Mouse (Mus musculus) ES-CJ7 (cell line): ENCODE measurements around the gene Slc22a14.
"Not testable (repeated sequence)": the region's sequence is repeated elsewhere in the genome, so short reads cannot be mapped to it uniquely, and the experiment has no call there.

ENCODE experiments used
- DNase-seq: peaks from one replicate; pipeline ENCODE4 v3.0.0; 2011; ENCODE audit warnings: low read depth, low spot score

The Slc22a14 gene

DNA sequence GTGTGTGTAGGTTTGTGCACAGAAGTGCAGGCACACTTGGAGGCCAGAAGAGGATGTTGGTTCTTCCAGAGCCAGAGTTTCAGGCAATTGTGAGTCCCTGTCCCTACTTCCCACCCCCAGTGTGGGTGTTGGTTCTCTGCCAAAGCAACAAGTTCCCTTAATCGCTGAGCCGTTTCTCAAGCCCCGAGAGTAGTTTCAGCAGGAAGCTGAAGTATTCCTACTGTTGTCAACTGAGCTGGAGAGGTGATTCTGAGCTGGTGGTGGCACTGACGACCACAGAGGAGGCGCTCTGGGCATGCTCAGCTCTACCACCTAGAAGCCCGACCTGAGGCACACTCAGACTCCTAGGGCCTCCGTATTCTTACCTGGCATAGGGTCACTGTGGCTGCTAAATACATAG is at the start of gene Slc22a14:
Gene Slc22a14 (minus strand): TSS at position 270 of the 400 bp plus-strand sequence.
- DNase-seq = no peak

DNA sequence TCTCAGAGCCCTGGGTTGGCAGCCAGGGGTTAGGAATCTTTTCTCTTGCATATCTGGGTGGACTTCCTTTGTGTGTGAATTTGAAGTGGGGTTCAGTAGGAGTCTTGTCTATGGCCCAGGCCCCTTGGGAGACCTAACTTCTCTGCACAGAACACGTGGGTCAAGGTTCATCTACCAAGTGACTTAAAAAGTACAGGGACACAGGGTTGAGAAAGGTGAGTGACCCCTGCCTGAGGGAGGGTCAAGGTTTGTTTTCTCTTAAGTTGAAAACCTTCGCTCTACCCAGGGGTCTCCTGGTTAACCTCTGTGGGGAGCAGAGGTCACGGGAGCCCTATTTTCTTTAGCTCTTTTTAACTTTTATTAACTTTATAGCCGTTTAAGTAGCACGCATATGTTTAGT is 44.5 kb upstream of the Slc22a14 start:
- no peak for DNase-seq

DNA sequence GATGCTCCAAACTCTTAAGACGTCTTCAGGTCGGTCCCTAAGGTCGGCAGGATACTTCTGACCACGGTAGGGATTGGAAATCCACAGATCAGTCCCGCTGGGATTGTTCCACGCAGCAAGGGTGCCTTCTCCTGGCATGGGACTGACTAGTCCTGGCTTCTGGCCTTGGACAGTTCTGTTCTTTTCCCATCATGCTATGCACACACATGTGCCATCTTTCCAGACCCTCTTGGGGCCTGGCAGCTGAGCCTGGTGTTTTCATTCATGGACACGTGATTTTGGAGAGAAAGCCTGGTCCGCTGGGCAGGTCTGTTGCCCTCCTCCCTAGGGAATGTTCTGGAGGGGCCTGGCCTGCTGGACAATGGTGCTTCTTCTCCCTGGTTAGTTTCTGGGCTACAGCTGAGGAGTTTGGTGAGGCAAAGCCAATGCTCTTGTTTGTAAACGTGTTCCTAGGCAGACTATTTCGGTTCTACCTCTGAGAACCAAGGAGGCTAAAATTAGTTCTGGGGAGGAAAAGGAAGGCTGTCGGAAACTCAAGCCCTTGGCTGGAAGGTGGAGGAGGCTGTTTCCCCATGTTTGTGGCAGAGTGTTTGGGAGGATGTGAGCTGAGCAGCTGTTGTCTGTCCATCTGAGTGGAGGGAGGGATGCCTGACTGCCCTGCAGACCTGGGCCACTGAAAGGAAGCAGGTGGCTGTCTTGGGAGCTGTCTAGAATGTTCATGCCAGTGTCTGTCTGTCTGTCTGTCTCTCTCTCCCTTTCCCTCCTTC is 43.7 kb upstream of the Slc22a14 start:
- no peak for DNase-seq

DNA sequence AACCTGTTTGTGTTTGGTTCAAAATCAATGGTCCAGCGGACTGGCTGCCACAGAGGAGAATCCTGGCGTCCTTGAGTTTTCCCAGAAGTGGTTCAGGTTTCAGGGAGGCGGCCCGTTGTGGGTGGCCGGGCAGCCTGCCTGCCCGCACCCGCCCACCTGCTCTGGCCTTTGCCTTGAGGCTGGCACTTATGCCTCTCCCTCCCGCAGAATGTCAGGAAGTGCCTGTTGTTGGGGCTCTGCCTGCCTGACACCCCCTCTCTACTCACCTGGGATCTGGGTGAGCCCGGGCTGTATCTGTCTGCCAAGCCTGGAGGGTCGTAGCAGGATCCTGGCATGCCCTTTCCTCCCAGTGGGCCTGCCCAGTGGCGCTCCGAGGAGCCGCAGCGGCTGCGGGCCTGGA is 42.5 kb upstream of the Slc22a14 start:
- no peak for DNase-seq

DNA sequence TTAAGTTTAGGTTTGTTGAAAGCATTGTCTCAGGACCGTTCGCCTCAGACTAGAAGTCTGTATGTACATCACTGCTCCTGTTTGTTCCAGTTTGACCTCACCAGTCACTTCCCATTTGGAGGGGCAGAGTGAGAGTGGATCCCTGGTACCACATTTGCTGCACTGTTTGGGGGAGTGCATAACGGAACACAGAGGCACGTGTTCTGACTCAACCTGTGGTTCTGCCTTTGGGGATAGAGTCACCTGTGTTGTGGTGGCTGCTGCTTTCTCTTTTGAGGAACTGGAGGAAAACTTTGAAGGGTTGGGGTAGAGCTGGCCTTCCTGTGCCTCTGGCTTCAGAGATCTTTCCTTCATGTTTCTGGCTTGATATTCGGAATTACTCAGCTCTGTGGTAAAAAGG is 38.7 kb upstream of the Slc22a14 start:
- DNase-seq = no peak

DNA sequence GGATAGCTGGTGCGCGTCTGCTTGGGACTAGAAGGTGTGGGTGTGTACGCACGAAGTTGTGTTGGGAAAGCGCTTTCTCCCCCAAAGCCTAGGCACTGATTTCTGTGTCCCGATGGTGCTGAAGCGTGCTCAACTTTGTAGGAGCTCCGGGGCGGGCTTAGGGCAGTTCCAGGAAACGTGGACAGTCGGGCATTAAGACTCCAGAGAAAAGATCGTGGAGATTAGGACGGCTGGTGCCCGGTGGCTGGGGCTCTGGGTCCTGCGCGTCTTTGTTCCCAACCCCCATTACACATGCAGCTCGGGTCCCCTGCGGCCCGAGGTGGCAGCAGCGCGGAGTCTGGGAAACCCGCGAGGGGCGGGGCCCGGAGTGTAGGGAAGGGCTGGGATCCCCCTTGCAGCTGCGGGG is 37.9 kb upstream of the Slc22a14 start:
- no peak for DNase-seq

DNA sequence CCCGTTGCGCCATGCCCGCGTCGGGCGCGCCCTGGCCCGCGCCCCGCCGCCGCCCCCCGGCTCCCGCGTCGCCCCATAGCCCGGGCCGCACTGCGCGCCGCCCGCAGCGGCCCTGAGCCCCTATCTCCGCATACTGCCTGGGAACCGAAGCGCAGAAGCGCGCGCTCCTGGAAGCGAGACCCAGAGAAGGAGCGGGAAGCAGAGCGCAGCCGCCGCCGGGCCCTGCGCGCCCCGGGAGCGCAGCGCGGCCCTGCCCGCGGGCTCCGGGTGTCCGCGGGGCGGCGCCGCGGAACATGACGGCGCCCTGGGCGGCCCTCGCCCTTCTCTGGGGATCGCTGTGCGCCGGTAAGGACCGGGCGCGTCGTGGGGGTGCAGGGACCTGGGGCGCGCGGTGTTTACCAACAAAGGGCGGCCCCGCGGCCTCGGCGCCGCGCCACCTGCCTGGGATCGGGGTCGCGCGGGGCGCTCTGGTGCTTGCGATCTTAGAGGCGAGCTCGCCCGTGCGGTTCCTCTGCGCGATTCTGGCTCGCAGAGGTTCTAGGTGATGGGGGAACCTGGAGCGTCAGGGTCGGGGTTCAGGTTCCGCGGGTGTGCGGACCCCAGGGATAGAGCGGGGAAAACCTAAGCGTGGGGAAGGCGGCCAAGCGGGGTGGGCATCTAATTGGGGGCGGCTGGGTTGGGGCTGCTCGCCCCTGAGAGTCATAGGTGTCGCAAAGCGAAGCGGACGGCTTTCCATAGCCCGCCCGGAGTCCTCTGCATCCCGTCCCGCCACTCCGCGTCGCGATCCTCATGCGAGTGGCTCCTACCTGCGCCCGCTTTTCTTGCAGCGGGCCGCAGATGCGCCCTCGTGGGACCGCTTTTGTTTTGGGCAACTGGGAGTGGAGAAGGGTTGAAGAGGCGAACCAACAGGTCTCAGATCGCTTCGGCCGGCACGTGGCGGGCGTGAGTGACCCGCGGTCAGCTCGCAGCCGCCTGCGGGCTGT is 37.2 kb upstream of the Slc22a14 start:
- DNase-seq = no peak

DNA sequence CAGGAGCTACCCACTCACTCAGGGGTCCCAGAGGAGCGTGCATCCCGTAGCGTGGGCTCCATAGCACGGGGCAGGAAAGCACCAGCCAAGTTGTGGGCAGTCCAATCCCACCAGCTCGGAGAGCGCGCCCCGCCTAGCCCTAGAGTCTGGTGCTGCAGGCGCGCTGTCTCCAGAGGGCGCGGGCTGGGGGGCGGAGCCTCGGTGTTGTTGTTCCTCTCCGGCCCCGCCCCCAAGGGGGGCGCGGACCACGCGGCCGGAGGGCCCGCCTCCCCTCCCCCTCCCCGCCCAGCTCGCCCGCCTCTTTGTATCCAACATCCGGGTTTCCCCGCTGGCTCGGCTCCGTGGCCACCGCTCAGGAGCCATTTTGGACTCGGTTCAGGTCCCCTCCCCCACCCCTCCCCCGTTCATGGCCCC is 36.5 kb upstream of the Slc22a14 start, which contains the start of gene Acvr2b:
Gene Acvr2b (plus strand): TSS at position 318 of the 414 bp plus-strand sequence.
- peak; percentile 94 for DNase-seq

DNA sequence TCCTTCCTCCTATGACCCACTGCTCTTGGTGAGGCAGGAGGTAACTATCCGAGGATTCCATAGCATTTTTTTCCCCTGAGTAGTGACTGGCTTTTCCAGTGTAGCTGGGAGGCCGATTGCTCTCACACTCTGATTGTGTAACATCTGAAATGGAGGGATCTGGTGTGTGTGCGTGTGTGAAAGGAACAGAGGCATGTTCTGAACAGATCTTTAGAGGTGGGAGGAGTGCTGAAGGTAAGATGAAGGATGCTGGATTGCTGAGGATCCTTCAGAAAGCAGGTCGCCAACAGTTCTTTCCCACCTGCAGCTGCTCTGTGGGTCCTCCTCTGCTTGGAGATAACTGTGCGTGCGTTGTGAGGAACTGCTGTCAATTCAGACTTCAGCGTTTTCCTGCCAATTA is 36.0 kb upstream of the Slc22a14 start:
- DNase-seq = no peak

DNA sequence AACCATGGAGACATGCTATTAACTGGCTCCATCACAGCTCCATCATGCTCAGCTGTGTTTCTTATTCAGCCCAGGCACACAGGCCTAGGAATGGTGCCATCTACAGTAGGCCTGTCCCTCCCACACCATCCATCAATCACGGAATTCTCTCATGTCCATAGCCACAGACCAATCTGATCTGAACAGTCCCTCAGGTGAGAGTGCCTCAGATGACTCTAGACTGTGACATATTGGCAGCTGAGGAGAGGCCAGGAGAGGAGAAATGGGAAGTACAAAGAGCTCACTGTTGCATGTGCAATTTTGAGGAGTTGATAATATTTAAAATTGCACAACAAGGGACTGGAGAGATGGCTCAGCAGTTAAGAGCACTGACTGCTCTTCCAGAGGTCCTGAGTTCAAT is 29.5 kb upstream of the Slc22a14 start:
- DNase-seq = no peak

DNA sequence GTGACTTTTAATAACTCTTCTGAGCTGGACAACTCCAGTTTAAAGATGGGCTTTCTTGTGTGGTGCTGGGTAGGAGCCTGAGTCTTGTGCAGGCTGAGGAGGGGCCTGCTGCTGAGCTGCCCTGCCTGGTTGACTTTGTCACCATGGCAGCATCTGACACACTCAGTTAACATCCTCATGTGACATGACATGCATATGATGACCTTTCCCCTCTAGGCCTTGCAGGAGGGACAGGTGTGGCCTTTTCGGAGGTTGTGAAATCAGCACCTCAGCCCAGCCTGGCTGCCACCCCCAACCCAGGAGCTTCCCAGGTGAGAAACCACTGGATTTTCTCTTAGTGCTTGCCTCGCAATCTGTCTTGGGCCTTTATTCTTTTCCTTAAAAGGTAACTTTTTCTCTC is 24.9 kb upstream of the Slc22a14 start:
- DNase-seq = no peak

DNA sequence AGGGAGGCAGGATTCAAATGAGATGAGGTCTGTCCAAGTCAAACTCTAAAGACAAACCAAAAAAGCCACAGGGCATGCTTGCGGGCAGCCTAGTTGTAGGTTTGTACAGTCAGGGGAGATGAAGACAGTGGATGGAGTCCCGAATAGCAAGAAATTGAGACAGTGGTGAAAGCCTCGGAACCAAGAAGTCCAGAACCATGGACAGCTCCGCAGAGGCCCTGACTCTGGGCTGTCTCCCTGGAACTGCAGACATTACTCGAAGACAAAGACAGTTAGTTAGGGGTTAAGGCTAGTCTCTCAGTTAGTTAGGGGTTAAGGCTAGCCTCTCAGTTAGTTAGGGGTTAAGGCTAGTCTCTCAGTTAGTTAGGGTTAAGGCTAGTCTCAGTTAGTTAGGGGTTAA is 23.6 kb upstream of the Slc22a14 start:
- peak; percentile 51 for DNase-seq

DNA sequence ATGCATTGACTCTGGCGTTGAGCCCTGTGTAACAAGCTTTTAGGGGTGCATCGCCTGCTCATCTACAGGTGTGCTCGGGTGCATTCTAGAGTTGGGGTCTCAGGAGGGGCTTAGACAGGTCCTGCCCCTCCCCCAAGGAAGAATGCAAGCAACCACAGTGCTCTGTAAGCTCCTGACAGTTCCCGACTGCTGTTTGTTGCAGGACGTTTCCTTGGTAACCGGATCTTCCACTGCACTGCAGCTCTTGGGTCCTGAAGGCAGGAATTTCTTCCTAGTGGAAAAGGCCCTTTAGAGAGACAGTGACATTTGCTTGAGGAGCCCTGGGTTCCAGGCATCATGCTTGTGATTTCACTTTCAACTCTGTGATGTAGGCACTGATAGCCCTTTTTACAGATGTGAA is 17.2 kb upstream of the Slc22a14 start:
- DNase-seq = no peak

DNA sequence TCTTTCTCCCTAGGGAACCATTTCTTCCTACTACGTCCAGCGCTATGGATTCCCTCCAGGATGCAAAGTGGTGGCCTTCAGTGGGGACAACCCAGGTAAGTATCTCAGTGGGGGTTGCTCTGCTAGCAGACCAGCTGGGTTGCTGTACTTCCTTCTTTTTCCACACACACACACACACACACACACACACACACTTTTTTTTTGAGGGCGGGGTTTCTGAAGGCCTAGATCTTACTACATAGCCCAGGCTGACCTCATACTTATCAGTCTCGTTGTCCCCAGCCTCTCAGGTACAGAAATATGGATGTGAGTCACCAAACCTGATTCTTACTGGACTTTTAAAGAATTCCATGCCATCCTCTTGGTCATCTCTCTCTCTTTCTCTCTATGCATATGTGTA is 12.9 kb upstream of the Slc22a14 start:
- no peak for DNase-seq

DNA sequence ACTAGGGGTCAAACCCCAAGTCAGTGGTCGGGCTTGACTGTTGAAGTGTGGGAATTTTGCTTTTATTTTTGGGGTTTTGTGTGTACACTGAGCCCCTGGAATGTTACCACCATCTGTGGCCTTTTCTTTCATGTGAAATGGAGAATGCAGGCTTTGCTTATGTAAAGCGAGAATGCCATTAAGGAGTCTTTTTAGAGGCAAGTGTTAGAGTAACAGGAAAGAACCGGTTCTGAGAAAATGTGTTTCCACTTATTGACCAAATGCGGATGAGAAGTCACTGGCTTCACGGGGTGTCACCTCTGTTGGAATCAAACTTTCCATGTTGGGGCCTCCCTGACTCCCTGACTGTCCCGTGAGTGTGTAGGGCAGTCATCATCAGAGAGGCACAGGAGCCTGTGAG is 10.2 kb upstream of the Slc22a14 start:
- DNase-seq = peak; percentile 44

DNA sequence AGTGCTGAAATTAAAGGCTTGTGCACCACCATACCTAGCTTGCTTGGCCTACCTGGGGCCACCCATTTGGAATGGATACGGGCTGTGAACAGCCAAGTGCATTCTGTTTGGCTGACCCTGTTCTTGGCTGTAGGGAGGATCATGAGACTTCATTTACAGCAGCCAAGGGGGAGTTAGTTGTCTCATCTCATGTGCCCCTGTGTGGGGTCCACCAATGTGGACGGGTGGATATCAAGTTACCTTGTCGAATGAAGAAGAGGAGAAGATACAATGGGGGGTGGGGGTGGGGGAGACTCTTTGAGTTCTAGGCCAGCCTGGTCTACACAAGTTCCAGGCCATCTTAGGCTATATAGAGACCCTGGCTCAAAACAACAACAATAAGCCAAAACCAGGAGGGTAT is 9.7 kb upstream of the Slc22a14 start:
- no peak for DNase-seq

DNA sequence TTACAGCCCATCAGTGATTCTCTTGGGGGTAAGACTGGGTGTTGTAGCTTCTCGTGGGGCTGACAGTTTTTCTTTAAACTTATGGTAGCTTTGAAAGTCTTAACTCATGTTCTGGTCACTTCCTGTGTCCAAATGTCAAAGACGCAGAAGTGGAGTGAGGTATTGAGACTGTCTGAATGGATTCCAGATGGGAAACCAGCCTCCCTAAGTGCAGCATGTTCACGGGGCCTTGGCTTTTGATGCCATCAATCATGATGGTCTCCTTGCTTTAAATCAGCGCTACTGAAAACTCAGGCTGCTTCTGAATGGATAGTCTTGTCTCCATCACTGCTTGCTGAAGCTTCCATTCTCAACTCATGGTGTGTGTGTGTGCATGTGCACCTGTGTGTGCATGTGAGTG is 5.9 kb upstream of the Slc22a14 start:
- DNase-seq = no peak

DNA sequence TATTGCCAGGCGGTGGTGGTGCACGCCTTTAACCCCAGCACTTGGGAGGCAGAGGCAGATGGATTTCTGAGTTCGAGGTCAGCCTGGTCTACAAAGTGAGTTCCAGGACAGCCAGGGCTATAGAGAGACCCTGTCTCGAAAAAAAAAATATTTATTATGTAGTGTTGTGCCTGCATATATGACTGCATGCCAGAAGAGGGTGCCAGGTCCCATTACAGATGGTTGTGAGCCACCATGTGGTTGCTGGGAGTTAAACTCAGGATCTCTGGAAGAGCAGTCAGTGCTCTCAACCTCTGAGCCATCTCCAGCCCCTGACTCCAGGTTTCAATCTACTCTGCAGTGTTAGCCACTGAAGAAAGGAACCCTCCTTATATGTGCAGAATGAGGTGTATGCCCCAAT is 5.4 kb upstream of the Slc22a14 start:
- not testable (repeated sequence) for DNase-seq

DNA sequence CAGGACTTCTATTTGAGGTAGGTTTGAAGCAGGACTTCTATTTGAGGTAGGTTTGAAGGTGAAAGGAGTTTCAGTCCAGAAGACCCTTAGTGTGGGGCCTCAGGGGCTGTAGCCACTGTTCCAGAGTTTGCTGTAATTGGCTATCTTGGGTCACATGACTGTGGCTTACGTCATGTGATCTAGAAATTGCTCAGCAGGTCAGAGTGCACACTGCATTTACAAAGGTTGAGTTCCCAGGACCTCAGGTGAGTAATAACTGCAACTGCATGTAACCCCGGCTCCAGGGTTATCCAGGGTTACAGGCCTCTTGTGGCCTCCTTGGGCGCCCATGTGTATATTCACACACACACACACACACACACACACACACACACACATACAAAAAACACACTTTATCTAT is 3.0 kb upstream of the Slc22a14 start:
- no peak for DNase-seq

DNA sequence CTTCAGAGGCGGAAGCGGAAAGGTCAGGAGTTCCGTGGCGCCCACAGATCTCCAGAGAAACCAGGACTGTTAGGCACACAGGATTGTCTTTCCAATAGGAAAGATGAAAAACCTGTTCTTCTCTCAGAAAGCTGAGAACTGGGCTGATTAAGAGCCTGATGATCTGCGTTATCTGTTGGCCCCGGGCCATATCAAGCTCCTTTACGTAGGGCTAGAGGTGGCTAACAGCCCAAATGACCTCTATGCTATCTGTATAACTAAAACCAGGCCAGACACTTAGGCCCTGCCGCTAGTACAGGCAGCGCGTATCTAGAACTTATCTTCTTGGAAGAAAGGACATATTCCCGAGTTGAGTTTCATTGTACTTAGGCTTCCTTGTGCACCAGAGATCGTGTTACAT is 2.1 kb downstream of the Slc22a14 start:
- DNase-seq = no peak

DNA sequence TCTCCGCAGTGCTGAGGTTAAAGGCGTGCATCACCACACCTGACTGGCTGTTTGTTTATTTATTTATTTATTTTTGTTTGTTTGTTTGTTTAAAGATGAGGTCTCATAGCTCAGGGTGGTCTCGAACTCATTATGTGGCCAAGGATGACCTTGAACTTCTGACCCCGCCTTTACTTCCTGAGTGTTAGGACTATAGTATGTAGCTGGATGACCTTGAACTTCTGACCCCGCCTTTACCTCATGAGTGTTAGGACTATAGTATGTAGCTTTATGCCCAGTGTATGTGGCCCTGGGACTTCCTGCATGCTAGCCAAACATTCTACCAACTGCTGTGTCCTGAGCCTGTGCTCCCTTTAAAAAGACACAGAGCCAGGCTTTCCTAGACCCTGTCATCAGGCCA is 3.9 kb downstream of the Slc22a14 start:
- DNase-seq = peak; percentile 65

DNA sequence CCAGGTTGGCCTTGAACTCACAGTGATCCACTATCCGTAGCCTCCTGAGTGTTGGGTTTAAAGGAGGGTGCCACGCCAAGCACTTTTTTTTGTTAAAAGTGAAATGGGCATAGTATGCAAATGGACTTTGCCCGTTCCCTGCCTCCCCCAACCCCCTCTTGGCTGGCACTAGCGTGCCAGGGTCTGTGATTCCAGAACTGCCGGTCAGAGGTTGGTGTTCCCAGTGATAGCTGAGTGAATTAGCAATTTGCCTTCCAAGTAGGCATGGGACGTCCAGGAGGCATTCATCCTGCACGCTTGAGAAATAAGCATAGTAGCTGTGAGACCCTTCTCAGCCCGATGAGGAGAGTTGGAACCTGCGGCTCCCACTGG is 7.3 kb downstream of the Slc22a14 start:
- no peak for DNase-seq
